Mouse (Mus musculus) ES-Bruce4 (cell line): ENCODE results near the gene Arhgap17. TPM values are rescaled to one million over a fixed set of nuclear protein-coding genes. Genes with fewer than 3 reads are reported as not detected.

Experiments used
- H3K27ac ChIP-seq: 2 replicates; pipeline ENCODE4 v1.5.1; 2012; ENCODE audit warnings: low read length, inconsistent platforms; ENCODE audit not compliant: insufficient read depth
- H3K27me3 ChIP-seq: 2 replicates; pipeline ENCODE4 v1.6.1; 2012; ENCODE audit warnings: mild to moderate bottlenecking, low read length, inconsistent platforms; ENCODE audit not compliant: control insufficient read depth, poor library complexity, insufficient read depth, severe bottlenecking
- H3K36me3 ChIP-seq: 2 replicates; pipeline ENCODE4 v1.6.1; 2012; ENCODE audit warnings: inconsistent platforms, mild to moderate bottlenecking, low read length, moderate library complexity; ENCODE audit not compliant: control insufficient read depth, poor library complexity, insufficient read depth, severe bottlenecking
- H3K4me1 ChIP-seq: one replicate; pipeline ENCODE4 v1.8.1; 2011; ENCODE audit warnings: low read length; ENCODE audit not compliant: control insufficient read depth, insufficient read depth
- H3K4me3 ChIP-seq: 2 replicates; pipeline ENCODE4 v1.5.1; 2011; ENCODE audit warnings: low read depth, mild to moderate bottlenecking, low read length
- H3K9ac ChIP-seq: 2 replicates; pipeline ENCODE4 v1.6.1; 2012; ENCODE audit warnings: low read depth, mild to moderate bottlenecking, inconsistent platforms; ENCODE audit not compliant: poor library complexity, severe bottlenecking
- H3K9me3 ChIP-seq: replicated peaks from 2 replicates; pipeline ENCODE4 v1.6.1; 2012; ENCODE audit warnings: mild to moderate bottlenecking, low read length, inconsistent platforms; ENCODE audit not compliant: control insufficient read depth, poor library complexity, insufficient read depth, severe bottlenecking
- CTCF ChIP-seq: IDR thresholded peaks from one replicate; pipeline ENCODE4 v1.8.1; 2011; ENCODE audit warnings: low read depth, low read length
- EP300 ChIP-seq: IDR thresholded peaks from 2 replicates; pipeline ENCODE4 v1.6.1; 2011; ENCODE audit warnings: low read depth, low read length; ENCODE audit not compliant: insufficient read depth
- POLR2A ChIP-seq: IDR thresholded peaks from one replicate; pipeline ENCODE4 v1.8.1; 2011; ENCODE audit warnings: low read length; ENCODE audit not compliant: insufficient read depth
- polyA plus RNA-seq: library from polyadenylated mRNA; stranded (reverse); fragments of >200 nt; gene quantifications from 2 replicates; pipeline ENCODE4 v1.2.4, GENCODE M21; 2011; ENCODE audit warnings: low read depth; ENCODE audit not compliant: missing spikeins, insufficient read depth, insufficient read length

The Arhgap17 gene
- polyA plus RNA-seq, 1 experiment: 38.2 TPM

DNA sequence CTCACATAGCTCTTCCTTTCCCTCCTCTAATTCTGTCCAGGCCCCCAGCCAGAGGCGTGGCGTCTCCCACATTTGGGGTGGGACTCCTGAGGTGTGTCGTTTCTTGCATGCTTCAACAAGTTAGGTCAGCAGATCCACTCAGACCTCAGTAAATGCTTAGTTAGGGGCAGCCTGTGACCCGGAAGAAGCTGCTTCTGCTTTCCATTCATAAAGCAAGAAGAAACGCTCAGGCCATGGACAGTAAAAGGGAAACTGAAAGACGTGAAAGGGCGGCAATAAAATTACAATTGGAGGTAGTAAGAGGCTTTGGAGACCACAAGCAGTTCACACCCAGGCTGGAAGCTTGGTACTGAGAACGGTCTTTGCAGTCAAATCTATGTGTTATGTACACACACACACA is 27.7 kb upstream of the Arhgap17 start:
- H3K9me3 ChIP-seq: no peaks in the 10 kb centered on the region
- TF ChIP-seq POLR2A: no peak
- TF ChIP-seq EP300: no peak
- TF ChIP-seq CTCF: no peak
- peaks cover 2% of the 10 kb centered on the region for H3K4me1 ChIP-seq

DNA sequence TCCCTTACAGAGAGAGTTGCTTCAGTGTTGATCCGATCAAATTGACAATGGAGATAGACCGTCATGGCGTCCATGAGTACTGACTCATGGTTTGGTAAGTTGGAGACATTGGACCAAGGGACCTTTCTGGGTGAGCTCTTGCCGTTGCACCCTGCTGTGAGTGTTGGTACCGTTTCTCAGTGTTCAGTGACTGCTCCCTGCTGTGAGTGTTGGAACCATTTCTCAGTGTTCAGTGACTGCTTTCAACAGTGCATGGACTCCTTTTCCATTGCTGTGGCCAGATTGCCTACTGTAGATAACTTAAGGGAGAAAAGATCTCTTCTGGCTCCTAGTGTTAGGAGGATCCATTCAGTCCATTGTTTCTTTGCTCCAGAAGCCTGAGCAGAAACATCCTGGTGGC is 27.2 kb upstream of the Arhgap17 start:
- peaks cover 2% of the 10 kb centered on the region for H3K4me1 ChIP-seq
- H3K9me3 ChIP-seq: no peaks in the 10 kb centered on the region
- peaks cover 11% of the 10 kb centered on the region for H3K36me3 ChIP-seq
- no peak overlapping the region for H3K9ac ChIP-seq
- H3K27me3 ChIP-seq: no peaks in the 10 kb centered on the region
- H3K4me3 ChIP-seq: no peak overlapping the region
- no peak overlapping the region for H3K27ac ChIP-seq
- no peak for TF ChIP-seq CTCF
- no peak for TF ChIP-seq EP300
- no peak for TF ChIP-seq POLR2A

More for the DNA sequence above, 27.7 kb upstream of the Arhgap17 start:
- H3K4me3 ChIP-seq: no peak overlapping the region
- no peak overlapping the region for H3K27ac ChIP-seq
- no peak overlapping the region for H3K9ac ChIP-seq
- peaks cover 13% of the 10 kb centered on the region for H3K36me3 ChIP-seq
- H3K27me3 ChIP-seq: no peaks in the 10 kb centered on the region

DNA sequence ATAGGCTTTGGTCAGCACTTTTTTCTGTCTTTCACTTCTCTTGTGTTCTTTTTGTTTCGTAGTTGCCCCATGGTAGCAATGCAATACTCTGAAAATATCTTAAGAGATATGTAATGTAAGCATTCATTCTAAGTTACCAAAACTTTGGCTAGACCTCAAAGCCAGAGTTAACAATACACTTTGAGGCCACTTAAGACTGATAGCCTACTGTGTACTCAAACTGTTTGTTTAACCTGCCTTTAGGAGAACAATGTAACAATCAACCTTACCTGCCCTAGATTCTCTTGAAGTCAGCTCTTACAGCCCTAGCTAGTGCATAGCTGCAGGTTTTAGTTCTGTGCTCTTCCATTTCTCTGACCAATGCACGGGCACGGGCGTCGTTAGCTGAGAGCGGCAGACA is 24.6 kb upstream of the Arhgap17 start:
- H3K27ac ChIP-seq: no peak overlapping the region
- TF ChIP-seq EP300: no peak
- no peak for TF ChIP-seq POLR2A
- TF ChIP-seq CTCF: no peak
- no peaks in the 10 kb centered on the region for H3K27me3 ChIP-seq
- H3K9me3 ChIP-seq: no peaks in the 10 kb centered on the region
- H3K36me3 ChIP-seq: no peaks in the 10 kb centered on the region
- H3K4me3 ChIP-seq: no peak overlapping the region
- H3K9ac ChIP-seq: no peak overlapping the region
- peaks cover 2% of the 10 kb centered on the region for H3K4me1 ChIP-seq

DNA sequence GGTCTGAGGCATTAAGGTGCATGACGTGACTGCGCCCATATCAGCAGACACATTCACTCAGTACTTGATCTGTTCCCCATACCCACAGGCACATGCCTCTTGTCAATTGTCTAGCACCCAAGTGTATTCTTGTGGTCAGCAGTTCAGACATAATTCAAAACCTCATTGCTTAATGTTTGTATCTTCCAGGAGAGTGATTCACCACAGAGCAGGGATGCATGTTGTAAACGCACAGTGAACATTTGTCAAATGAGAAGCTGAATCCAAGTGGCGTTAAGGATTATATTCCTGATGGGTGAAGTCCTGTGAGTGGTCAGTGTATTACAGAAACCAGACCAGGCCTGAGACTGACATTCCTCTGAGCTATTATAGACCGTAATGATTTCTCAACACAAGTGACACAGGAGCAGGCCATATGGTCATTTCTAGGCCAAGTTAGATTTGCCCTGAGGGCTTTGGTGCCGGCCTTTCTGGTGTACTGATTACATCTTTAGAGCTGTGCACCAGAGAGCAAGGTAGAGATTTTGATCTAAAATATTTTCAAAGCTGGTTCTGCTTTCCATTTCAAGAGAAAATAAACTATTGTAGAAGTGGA is 20.1 kb upstream of the Arhgap17 start:
- H3K36me3 ChIP-seq: peaks cover 5% of the 10 kb centered on the region; the same call in 1 of the 2 replicates
- no peaks in the 10 kb centered on the region for H3K4me1 ChIP-seq
- TF ChIP-seq CTCF (no peak), POLR2A (no peak), EP300 (no peak)
- H3K27me3 ChIP-seq: no peaks in the 10 kb centered on the region
- H3K27ac ChIP-seq: no peak overlapping the region
- no peak overlapping the region for H3K9ac ChIP-seq
- no peak overlapping the region for H3K4me3 ChIP-seq
- no peaks in the 10 kb centered on the region for H3K9me3 ChIP-seq

DNA sequence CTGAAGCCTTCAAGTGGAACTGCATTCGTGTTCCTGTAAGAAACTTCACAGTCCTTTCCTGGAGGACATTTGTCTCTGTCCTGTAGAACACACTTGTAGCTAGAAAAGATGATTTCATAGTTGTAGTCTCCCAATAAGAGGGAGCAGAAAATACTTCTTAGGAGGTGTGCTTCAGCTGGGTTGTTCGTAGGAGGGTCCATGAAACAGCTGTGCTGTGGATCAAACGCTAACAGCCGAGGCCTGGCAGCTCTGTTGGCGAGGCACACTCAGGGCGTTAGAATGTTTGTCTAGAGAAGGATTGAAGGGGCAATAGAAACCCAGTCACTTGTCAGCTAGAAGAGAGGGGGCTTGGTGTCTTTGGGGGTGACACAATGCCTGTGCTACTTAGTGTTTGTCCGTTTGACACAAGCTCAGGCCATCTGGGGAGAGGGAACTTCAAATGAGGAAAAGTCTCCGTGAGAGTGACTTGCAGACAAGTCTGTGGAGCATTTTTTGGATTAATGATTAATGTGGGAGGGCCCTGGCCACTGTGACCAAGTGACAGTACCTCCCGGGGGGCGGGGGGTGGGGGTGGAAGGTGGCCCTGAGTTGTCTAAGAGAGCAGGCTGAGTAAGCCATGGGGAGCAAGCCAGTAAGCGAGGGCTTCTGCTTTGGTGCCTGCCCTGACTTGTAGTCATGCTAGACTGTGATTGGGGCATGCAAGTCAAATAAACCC is 16.1 kb upstream of the Arhgap17 start:
- H3K9ac ChIP-seq: no peak overlapping the region
- TF ChIP-seq POLR2A: no peak
- no peak for TF ChIP-seq EP300
- no peak for TF ChIP-seq CTCF
- peaks cover 5% of the 10 kb centered on the region; the same call in 1 of the 2 replicates for H3K36me3 ChIP-seq
- no peaks in the 10 kb centered on the region for H3K9me3 ChIP-seq
- H3K27me3 ChIP-seq: no peaks in the 10 kb centered on the region
- no peak overlapping the region for H3K27ac ChIP-seq
- H3K4me1 ChIP-seq: no peaks in the 10 kb centered on the region
- H3K4me3 ChIP-seq: no peak overlapping the region
